Mouse (Mus musculus): ENCODE measurements around the gene Apeh.

GRCm38 (mm10) chr9:108067199-108067598 is 27.2 kb downstream of the Apeh start:
- TF ChIP-seq GATA1 (IDR thresholded peaks at IDR 0.05; ENCODE audit: borderline replicate concordance, low read length): no peak
- no peak for TF ChIP-seq CTCF (IDR thresholded peaks at IDR 0.05; ENCODE audit: low read depth, low read length)
- TF ChIP-seq GATA2 (IDR thresholded peaks at IDR 0.05; ENCODE audit: borderline replicate concordance, low read depth, low read length): no peak
- TF ChIP-seq TAL1 (conservative IDR thresholded peaks at IDR 0.05; ENCODE audit: low read depth, low read length): no peak
- no peak for TF ChIP-seq POLR2AphosphoS5 (IDR thresholded peaks at IDR 0.05; ENCODE audit: insufficient replicate concordance, low read depth, low read length)

All from G1E (cell line).